Mouse (Mus musculus): ENCODE measurements around the gene Ikbke.

DNA sequence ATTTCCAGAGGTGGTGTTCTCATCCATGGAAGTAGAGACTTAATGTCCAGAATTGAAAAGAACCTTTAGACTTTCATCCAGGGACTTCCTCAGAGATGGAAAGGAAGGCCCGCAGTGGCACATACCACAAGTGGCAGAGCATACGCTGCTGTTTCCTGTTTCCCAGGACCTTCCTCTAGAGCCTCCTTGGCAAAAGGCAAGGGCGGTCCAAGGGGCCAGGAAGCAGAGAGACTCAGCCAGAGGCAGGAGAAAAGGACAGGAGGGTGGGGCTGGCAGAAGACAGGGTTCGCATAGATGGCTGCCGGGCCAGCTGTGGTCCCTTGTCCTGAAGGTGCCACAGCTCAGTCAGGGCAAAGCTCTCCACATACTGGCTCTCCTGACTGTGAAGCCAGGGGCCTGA, 66.5 kb downstream of the Ikbke start:
- no peak for TF ChIP-seq CTCF (IDR thresholded peaks at IDR 0.05; ENCODE audit: insufficient read depth, low read length)
- TF ChIP-seq POLR2A (IDR thresholded peaks at IDR 0.05; ENCODE audit: borderline replicate concordance, extremely low read depth, low read depth, low read length) = no peak
